Mouse (Mus musculus): ENCODE data around the gene Gm20662.
"Not testable (repeated sequence)": the region's sequence is repeated elsewhere in the genome, so short reads cannot be mapped to it uniquely, and the experiment has no call there.

The Gm20662 gene

GRCm38 (mm10) chr9:108013577-108013976 lies 17.4 kb downstream of the Gm20662 start:
- not testable (repeated sequence) for DNase-seq

DNA sequence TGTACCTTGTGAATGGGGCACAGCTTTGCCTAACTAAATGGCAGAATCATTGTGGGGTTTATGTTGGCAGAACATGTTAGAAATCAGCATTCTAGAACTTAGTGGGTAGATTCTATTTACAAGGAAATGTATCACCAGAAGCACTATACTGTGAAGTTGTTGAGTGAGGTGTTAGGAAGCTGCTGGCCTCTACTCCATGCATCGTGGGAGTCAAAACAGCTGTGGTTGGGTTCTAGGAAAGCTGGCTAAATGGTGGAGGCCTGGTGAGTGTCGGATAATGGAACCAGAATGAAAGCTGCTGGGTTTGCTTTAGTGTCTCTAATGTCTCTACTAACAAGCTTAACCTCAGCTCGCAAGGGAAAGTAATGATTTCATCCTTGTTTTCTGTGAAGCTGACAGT lies 21.0 kb downstream of the Gm20662 start:
- DNase-seq, result no peak

GRCm38 (mm10) chr9:108020741-108021140 lies 24.6 kb downstream of the Gm20662 start:
- no peak for DNase-seq

DNA sequence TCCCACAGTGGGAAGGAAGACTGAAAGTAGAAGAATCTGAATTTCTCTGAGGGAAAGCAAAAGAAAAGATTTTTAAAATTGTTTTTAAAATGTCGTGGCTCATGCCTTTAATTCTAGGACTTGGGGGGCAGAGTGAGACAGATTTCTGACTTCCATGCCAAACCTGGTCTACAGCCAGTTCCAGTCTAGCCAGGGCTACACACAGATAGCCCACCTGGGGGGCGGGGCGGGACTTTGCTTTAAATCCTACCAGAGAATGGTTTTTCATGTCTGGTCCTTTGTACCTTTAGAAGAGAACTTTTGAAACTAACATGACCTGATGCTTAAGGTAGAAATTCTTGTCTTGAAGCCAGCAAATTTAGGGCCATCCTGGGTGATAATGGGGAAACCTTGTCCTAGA lies 27.1 kb downstream of the Gm20662 start:
- no peak for DNase-seq

DNA sequence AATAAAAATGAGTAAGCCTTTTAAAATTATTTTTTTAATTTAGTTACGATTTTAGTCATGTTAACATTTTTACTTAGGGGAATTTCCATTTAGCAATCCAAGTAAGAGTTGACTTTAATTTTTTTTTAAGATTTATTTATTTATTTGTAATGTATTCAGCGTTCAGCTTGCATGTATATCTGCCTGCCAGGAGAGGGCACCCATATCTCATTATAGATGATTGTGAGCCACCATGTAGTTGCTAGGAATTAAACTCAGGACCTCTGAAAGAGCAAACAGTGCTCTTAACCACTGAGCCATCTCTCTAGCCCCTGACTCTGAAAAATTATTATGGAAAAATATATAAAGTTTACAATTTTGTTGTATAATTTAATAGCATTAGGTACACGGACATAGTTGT lies 30.4 kb downstream of the Gm20662 start:
- DNase-seq, result no peak

- no peak for DNase-seq
These were observed 31.7 kb downstream of the Gm20662 start for GRCm38 (mm10) chr9:108027867-108028266.

DNA sequence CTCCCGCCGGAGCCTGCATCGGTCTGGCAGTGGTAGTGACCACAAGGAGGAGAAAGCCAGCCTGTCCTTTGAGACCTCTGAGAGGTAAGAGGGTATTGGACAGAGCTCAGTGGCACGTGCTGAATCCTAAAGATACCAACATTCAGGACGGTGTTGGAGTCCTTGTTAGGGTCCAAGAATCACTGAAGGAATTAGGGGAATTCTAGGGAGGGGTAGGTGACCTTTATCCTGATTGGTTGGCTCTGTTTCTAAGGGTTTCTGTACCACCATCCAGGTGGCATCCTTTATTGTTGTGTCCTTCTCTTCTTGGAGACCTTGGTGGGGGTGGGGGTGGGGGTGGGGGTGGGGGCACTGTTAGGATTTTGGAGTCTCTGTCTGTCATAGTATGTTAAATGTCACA lies 36.0 kb downstream of the Gm20662 start:
- no peak for DNase-seq

- no peak for DNase-seq
These were observed 39.4 kb downstream of the Gm20662 start for GRCm38 (mm10) chr9:108035331-108036156.

DNA sequence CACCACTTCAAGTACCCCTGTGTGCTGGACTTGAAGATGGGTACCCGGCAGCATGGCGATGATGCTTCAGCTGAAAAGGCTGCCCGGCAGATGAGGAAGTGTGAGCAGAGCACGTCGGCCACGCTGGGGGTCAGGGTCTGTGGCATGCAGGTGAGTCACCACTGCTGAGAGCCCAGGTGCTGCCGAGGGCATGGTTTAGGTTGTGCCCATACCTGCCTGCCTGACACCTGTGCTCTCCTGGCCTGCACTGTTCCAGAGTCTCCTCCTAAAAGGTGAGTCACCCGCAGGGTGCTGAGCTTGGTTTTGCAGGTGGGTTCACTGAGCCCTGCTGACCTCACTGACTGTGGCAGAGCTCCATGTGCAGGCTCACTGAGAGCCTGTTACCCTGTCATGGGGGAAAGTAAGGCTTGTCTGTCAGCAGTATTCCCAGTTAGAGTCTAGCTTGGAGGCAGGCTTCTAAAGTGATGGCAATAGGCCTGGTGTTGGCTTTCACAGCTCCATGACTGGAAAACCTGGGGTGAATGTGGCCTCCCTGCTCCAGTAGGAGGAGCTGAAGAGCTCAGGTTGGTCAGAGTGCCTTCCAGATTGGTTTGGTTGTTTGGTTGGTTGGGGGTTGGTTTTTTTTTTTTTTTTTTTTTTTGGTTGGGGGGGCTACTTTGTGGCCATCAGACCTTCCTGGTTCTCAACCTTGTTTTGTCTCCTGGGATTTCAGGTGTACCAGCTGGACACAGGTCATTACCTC lies 48.8 kb downstream of the Gm20662 start:
- no peak for DNase-seq

GRCm38 (mm10) chr9:108046582-108046981 lies 50.4 kb downstream of the Gm20662 start:
- DNase-seq, result no peak

GRCm38 (mm10) chr9:108047601-108048565 lies 51.7 kb downstream of the Gm20662 start:
- peak; percentile 39 for DNase-seq

DNA sequence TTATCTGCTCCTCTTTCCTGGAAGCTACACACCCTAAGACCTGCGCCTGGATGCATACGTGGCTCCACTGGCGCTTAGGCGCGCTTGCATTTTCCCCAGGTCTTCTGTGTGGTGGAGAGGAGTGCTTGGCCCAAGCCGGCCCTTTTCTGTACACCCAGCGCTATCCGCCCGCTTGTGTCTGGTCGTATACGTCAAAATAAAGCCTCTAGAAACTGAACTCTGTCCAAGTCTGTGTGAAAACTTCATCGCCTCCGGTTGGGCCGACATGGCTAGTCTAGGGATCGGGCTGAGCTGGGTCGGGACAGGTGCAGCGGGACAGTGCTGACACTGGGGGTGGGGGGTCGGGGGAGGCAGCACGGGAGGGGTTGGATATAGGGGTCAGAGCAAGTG lies 52.4 kb downstream of the Gm20662 start:
- peak; percentile 65 for DNase-seq

DNA sequence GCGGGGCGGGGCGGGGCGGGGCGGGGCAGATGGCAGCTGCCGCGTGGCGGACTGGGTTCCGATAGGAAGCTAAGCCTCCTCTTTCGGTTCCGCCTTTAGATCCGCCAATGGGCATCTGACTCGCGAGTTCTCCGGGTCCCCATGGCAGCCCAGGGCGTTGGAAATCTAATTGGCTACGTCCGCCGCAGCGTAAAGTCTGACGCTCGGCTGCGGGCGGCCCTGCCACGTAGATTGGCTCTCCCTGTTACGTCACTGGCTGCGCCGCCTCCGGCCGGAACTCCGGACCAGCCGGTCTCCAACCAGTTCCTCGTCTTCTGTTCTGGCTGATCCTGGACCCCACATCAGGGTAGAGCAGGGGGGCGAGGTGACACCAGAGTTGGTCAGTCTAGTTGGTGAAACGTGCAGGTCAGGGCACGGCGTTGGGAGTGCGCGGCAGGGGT lies 52.9 kb downstream of the Gm20662 start, which contains the start of gene Gmppb:
Gmppb (plus strand) TSS at position 227 of the 440 bp plus-strand sequence.
- peak; percentile 94 for DNase-seq

GRCm38 (mm10) chr9:108049561-108050251 lies 53.6 kb downstream of the Gm20662 start:
- DNase-seq, result peak; percentile 57

DNA sequence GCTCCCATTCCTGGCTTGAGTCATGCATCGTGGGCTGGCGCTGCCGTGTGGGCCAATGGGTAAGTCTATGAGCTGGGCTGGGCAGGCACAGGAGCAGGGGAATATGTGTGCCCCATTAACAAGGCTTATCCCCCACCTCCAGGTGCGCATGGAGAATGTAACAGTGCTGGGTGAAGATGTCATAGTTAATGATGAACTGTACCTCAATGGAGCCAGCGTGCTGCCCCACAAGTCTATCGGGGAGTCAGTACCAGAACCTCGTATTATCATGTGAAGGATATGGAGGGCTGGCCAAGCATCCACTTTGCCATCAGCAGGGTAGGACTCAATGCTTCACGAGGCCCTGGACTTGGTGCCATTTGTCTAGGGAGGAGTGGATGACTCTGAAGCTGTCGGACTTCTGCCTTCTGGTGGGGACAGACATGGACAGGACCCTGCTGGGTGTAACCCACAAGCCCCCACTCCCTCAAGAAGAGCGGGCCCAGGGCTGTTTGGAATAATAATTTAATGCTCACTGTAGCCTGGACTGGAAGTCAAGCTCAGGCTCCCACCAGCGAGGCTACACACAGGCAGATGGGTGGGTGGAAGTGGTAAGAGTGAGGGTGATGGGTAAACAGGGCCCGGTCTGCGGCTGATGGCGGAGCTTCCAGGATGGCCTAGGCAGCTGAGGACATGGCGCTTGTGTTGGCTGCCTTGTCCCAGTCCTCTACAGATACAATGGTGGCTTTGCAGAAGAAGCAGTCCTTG lies 55.2 kb downstream of the Gm20662 start:
- DNase-seq, result peak; percentile 44

GRCm38 (mm10) chr9:108051931-108052220 lies 55.7 kb downstream of the Gm20662 start:
- no peak for DNase-seq

- DNase-seq, result no peak
These were observed 56.3 kb downstream of the Gm20662 start for GRCm38 (mm10) chr9:108052411-108052810.

DNA sequence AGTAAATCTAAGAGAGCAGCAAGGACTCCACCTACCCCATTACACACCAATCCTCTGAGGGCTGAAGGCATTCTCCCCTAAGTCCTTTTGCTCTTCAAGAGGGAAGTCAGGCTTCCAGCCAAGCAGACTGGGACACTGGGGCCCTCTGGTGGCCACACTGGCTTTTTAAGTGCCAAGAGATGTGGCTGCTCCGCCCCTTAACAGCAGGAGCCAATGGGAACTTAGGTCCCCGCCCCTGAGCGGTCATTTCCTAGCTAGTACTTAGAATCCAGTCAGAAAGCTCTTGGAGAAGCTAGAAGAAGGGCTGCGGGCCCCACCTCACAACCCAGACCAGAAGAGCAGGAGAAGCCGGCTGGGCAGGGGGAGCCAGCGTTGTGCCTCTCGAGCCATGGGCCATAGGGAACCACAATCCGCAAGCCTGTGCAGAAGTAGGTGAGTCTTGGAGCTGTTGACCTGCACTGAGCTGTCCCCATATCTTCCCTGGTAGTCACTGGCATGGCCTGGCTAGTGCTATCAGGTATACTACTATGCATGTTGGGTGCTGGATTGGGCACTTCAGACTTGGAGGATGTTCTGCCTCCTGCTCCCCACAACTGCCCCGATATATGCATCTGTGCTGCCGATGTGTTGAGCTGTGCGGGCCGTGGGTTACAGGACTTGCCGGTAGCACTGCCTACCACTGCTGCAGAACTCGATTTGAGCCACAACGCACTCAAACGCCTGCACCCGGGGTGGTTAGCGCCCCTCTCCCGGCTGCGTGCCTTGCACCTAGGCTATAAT lies 56.9 kb downstream of the Gm20662 start, which contains the start of gene Amigo3:
Amigo3 (plus strand) TSS at position 275 of the 780 bp plus-strand sequence.
- peak; percentile 98 for DNase-seq

DNA sequence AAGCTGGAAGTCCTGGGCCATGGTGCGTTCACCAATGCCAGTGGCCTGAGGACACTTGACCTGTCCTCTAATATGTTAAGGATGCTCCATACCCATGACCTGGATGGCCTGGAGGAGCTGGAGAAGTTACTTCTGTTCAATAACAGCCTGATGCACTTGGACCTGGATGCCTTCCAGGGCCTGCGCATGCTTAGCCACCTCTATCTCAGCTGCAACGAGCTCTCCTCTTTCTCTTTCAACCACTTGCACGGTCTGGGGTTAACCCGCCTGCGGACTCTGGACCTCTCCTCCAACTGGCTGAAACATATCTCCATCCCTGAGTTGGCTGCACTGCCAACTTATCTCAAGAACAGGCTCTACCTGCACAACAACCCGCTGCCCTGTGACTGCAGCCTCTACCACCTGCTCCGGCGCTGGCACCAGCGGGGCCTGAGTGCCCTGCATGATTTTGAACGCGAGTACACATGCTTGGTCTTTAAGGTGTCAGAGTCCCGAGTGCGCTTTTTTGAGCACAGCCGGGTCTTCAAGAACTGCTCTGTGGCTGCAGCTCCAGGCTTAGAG lies 57.6 kb downstream of the Gm20662 start:
- DNase-seq, result peak; percentile 54

- no peak for DNase-seq
These were observed 58.3 kb downstream of the Gm20662 start for GRCm38 (mm10) chr9:108054331-108055040.

Measured in cerebellum, adult 9-10 months (tissue).